Mouse (Mus musculus): Measurements from ENCODE around the gene Gm9732. TPM values are rescaled to one million over a fixed set of nuclear protein-coding genes. Genes with fewer than 3 reads are reported as not detected.
"Not testable (repeated sequence)": the region's sequence is repeated elsewhere in the genome, so short reads cannot be mapped to it uniquely, and the experiment has no call there.

Gene Gm9732
- polyA plus RNA-seq (2016; fragmentation: Nextera tagmentation; extraction: Ambion mirVana): not detected in 2 replicates

DNA sequence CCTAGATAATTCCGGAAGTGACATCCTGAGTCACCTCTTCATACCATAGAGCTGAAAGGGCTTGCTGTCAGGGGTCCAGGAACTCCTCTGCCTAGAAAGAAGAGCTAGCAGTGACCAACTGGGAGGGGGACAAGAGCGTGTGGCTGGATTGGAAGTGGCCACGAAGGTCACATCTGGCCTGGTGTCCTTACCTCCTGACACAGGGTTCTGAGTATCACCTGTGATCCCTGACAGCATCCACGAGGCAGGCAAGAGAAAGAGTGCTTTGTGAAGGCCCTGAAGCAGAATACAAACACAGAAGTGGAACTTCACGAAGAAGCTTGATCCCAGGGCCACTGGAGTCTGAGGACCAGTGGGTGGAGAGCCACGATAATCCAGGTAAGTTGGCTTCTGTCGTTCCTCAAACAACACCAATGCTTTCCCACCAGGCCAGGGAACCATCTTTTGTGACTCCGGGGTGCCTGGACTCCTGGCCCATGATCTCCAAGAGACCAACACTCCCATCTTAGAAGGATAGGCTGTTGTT lies at the start of gene Gm9732:
Gm9732 (plus strand) TSS at position 51 of the 526 bp plus-strand sequence.
- H3K9me3 ChIP-seq (replicated peaks); H3K4me2 ChIP-seq; H3K27me3 ChIP-seq (replicated peaks); H3K4me3 ChIP-seq; ATAC-seq; H3K27ac ChIP-seq; H3K9ac ChIP-seq; H3K36me3 ChIP-seq; H3K4me1 ChIP-seq: not testable (repeated sequence)
- WGBS (ENCODE audit: insufficient replicate concordance): 48% methylated on average over 8 of the region's 8 CpGs

DNA sequence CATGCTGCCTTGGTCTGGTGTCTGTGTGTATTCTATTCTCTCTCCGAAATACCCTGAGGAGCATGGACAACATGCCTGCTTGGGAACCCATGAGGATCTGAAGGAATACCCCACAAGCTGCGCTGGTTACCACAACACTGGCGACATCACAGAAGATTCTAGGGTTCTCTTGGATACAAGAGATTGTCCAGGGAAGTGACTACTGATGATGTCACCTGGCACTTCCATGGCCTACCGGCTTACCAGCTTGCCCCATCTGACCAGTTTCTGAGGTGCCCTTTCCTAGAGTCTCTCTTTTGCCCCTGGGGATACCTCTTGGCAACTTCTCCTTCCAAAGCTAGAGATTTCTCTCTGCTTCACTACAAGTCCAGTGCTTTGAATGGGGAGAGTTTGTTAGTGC lies 39.6 kb upstream of the Gm9732 start, which contains the start of gene Gm8122:
Gm8122 (minus strand) TSS at position 101 of the 400 bp plus-strand sequence.
- H3K4me3 ChIP-seq; H3K9me3 ChIP-seq (replicated peaks); ATAC-seq: not testable (repeated sequence)

DNA sequence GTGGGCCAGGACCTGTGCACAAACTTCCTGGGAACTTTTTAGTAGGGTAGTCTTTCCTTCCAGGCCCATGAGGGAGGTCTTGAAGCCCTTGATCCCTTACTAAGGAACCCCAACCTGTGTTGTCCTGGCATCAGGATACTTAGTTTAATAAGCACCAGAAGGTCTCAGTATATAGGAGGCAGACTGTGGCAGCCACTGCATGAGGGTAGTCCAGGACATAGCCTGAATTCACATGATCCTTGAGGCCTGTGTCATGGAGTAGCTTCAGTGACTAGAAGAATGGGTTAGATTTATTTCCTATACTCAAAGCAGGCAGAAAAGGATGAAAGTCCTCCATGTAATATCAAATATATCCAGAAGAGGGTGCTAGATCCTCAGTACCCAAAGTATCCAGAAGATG lies 37.1 kb upstream of the Gm9732 start:
- not testable (repeated sequence) for H3K9ac ChIP-seq; ATAC-seq; H3K4me1 ChIP-seq; H3K4me3 ChIP-seq; H3K9me3 ChIP-seq (replicated peaks); H3K36me3 ChIP-seq; H3K4me2 ChIP-seq; H3K27ac ChIP-seq; H3K27me3 ChIP-seq (replicated peaks)

More for the DNA sequence above, 39.6 kb upstream of the Gm9732 start, which contains the start of gene Gm8122:
- not testable (repeated sequence) for H3K4me1 ChIP-seq; H3K9ac ChIP-seq; H3K27ac ChIP-seq; H3K4me2 ChIP-seq; H3K27me3 ChIP-seq (replicated peaks); H3K36me3 ChIP-seq
- 77% methylated on average over 4 of the region's 4 CpGs for WGBS (ENCODE audit: insufficient replicate concordance)

DNA sequence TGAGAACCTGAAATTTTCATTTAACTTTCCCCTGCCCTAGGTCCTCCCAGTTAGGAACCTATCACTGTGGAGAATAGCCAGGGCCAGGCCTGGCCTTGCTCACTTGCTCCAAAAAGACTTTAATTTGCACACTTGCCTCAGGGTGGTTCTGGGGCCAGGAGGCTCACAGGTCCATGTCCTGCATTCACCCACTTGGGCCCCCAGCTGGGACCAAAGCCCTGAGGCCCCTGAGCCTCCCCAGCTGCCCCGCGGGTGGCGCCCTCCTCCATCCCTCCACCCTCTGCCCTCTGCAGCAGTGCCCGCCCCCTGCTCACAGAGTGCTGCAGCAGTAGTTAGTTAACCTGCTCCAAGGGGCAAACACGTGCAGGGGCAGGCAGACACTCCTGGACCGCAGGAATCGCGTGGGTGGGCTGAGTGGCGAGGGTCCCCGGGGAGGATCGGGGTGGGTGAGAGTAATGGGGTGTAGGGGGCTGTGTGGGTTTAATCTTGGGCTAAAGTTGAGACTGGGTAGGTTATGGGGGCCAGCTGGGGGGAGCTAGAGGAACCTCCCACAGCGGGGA lies 25.1 kb upstream of the Gm9732 start:
- 30% methylated on average over 10 of the region's 12 CpGs for WGBS (ENCODE audit: insufficient replicate concordance)
- not testable (repeated sequence) for H3K27ac ChIP-seq; H3K36me3 ChIP-seq; H3K9ac ChIP-seq; H3K4me1 ChIP-seq; H3K9me3 ChIP-seq (replicated peaks); H3K4me3 ChIP-seq; H3K27me3 ChIP-seq (replicated peaks); H3K4me2 ChIP-seq; ATAC-seq

GRCm38 (mm10) chr14:43250549-43251253 lies 24.1 kb upstream of the Gm9732 start:
- not testable (repeated sequence) for H3K9me3 ChIP-seq (replicated peaks); H3K27ac ChIP-seq; H3K4me3 ChIP-seq; H3K4me2 ChIP-seq; H3K4me1 ChIP-seq; ATAC-seq; H3K9ac ChIP-seq; H3K27me3 ChIP-seq (replicated peaks); H3K36me3 ChIP-seq
- WGBS (ENCODE audit: insufficient replicate concordance): 18% methylated on average over 5 of the region's 6 CpGs

DNA sequence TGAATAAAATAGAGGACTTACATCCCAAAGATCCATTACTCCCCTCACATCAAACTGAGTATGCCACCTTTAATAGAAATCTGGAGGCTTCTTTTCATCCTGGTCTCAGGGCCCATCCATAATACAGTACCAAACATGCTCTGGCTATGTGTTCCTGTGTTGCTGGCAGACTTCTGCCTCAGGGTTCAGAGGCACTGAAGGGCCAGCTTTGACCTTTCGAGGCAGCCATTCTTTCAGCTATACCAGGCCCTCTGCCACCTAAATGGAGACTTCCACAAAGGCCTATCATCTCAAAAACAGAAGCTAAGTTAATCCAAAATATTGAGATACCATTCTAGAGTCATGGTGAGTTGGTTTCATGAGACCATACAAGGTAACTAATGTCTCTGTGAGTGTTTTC lies 18.3 kb upstream of the Gm9732 start:
- not testable (repeated sequence) for H3K4me1 ChIP-seq; H3K27ac ChIP-seq; H3K4me2 ChIP-seq; H3K9me3 ChIP-seq (replicated peaks); H3K36me3 ChIP-seq; H3K4me3 ChIP-seq; ATAC-seq; H3K27me3 ChIP-seq (replicated peaks); H3K9ac ChIP-seq
- WGBS (ENCODE audit: insufficient replicate concordance): 50% methylated on average over 1 of the region's 1 CpGs

DNA sequence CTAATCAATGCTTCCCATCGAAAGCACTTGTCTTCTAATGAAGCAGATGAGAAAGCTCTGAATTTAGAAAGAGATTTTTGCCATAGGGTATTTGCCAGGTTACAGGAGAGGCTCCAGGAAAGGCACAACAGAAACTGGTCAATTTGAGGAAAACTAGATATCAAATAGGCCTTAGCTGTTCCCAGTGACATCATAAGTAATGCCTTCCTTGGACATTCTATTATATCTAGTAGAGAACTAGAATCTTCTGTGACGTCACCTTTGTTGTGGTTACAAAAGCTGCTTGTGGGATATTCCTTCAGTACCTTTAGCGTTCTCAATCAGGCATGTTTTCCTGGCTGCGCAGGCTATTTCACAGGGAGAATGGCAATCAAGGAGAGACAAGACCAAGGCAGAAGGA lies 16.5 kb upstream of the Gm9732 start, which contains the start of gene Gm8126:
Gm8126 (plus strand) TSS at position 301 of the 400 bp plus-strand sequence.
- not testable (repeated sequence) for ATAC-seq; H3K9me3 ChIP-seq (replicated peaks); H3K4me2 ChIP-seq; H3K36me3 ChIP-seq; H3K4me1 ChIP-seq; H3K4me3 ChIP-seq; H3K27me3 ChIP-seq (replicated peaks); H3K9ac ChIP-seq; H3K27ac ChIP-seq
- 42% methylated on average over 3 of the region's 4 CpGs for WGBS (ENCODE audit: insufficient replicate concordance)

DNA sequence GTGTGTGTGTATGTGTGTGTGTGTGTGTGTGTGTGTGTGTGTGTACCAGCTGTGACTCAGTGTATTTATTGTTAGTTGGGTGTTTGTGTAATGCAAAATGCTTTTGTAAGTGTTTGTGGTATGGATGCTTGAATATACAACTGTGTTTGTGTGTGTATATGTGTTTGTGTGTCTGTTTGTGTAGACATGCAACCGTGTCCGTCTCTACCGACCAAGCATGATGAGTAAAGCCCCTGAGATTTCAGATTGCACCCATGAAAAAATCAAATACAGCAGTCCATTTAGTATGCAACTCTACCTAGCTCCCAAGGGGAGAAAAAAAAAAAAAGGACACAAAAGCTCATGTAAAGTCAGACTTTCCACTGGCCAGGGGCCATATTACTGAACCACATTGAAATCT lies 11.4 kb upstream of the Gm9732 start:
- not testable (repeated sequence) for H3K27ac ChIP-seq; H3K4me3 ChIP-seq; H3K4me2 ChIP-seq; H3K9ac ChIP-seq; ATAC-seq; H3K27me3 ChIP-seq (replicated peaks); H3K9me3 ChIP-seq (replicated peaks); H3K36me3 ChIP-seq; H3K4me1 ChIP-seq
- WGBS (ENCODE audit: insufficient replicate concordance): 73% methylated on average over 3 of the region's 3 CpGs

DNA sequence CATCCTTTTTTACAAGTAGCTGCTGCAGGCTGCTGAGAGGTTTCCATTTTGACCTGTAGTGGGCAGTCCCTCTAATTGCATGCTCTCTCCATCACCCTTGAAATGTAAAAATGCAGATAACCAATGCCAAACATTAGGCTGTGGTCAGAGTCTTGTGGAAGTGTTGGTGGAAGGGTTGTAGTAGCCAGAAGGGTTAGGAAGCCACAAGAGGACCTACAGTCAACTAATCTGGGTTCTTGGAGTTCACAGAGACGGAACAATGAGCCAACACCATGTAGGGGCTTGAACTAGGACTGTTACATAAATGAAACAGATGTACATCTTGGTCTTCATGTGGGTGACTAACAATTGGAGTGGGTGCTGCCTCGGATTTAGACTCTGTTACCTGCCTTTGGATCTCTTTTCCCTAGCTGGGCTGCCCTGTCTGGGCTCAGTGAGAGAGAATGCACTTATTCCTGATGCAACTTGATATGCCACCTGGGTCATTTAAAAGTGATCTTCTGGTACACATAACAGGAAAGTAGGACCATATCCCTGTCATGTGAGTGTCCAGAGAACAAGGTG lies 6.2 kb upstream of the Gm9732 start:
- H3K9me3 ChIP-seq (replicated peaks); ATAC-seq; H3K36me3 ChIP-seq; H3K9ac ChIP-seq; H3K4me2 ChIP-seq; H3K4me1 ChIP-seq; H3K4me3 ChIP-seq; H3K27me3 ChIP-seq (replicated peaks); H3K27ac ChIP-seq: not testable (repeated sequence)
- WGBS (ENCODE audit: insufficient replicate concordance): 25% methylated on average over 2 of the region's 2 CpGs

- H3K4me2 ChIP-seq; H3K4me1 ChIP-seq; H3K27ac ChIP-seq; H3K36me3 ChIP-seq; ATAC-seq; H3K9me3 ChIP-seq (replicated peaks); H3K9ac ChIP-seq; H3K4me3 ChIP-seq; H3K27me3 ChIP-seq (replicated peaks): not testable (repeated sequence)
- 69% methylated on average over 3 of the region's 3 CpGs for WGBS (ENCODE audit: insufficient replicate concordance)
Observed at GRCm38 (mm10) chr14:43269211-43269610, 5.6 kb upstream of the Gm9732 start.

DNA sequence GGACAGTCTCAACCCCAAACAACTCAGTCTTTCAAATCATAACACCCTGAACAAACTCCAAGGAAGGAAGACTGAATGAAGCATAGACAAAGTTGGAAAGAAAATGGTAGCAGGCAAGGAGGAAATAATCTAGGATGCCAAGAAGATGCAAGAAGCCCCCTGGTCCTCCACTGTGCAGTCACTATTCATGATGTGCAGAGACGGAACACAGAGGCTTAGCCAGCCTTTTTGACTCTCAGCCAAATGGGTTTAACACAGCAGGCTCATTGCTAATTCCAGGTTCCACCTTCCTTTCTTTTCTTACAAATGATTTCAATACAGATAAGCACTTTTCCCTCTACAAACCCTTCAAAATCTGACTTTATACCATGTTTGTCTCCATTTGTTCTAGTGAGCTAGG lies 1.7 kb upstream of the Gm9732 start:
- not testable (repeated sequence) for ATAC-seq; H3K9ac ChIP-seq; H3K27me3 ChIP-seq (replicated peaks); H3K36me3 ChIP-seq; H3K9me3 ChIP-seq (replicated peaks); H3K4me1 ChIP-seq; H3K4me3 ChIP-seq; H3K4me2 ChIP-seq; H3K27ac ChIP-seq
- WGBS (ENCODE audit: insufficient replicate concordance): 63% methylated on average over 1 of the region's 1 CpGs

DNA sequence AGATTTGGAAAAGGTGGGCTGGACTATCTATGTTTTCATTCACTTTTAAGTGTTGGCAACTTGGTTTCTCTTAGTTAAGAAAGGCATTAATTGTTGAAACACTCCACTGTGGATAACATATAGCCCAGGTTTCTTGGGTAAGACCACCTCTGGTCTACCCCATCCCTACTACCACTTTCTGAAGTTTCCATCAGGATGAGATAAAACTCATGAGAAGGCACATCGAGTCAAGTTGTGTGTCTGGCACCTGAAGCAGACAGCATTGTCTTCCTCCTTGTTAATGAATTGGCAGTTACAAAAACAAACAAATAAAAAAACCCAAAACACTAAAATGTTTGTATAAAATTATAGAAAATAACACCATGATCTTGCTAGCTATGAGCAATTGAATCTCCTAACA lies 916 bp downstream of the Gm9732 start:
- H3K36me3 ChIP-seq, H3K4me1 ChIP-seq, ATAC-seq: not testable (repeated sequence)

More for the DNA sequence above, 916 bp downstream of the Gm9732 start:
- not testable (repeated sequence) for H3K4me2 ChIP-seq; H3K9me3 ChIP-seq (replicated peaks); H3K27me3 ChIP-seq (replicated peaks); H3K27ac ChIP-seq; H3K9ac ChIP-seq; H3K4me3 ChIP-seq
- 71% methylated on average over 1 of the region's 1 CpGs for WGBS (ENCODE audit: insufficient replicate concordance)
